Mouse (Mus musculus) liver, postnatal 0 days (tissue): ENCODE results near the gene Chil5.

Experiments used
- CTCF ChIP-seq: sonication (generic); IDR thresholded peaks from 2 replicates; pipeline ENCODE4 v1.5.1; 2016; ENCODE audit warnings: antibody characterized with exemption, low read depth
- EP300 ChIP-seq: IDR thresholded peaks from 2 replicates; pipeline ENCODE4 v1.6.1; 2016; ENCODE audit warnings: antibody characterized with exemption, low read depth, mild to moderate bottlenecking

DNA sequence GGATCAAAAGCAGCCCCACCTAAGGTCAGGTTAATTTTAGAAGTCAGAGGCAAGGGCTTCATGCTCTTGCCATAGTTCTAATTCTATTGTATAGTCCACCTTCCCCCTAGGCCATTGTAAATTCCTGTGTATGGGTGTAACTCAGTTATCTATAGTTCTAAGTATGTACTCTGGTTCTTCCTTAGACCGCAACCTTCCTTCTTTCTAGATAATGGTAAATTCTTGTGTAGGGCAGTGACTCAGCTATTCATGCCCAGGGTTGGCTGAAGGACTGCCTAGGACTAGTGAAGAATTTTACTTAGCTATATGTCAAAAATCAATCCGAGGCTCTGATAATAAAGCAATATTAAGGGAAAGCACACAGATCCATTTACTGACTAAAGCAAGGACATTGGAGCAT, 7.7 kb upstream of the Chil5 start:
- TF ChIP-seq EP300 (no peak), CTCF (no peak)
